Mouse (Mus musculus): ENCODE results near the gene Tnfrsf12a. TPM values are rescaled to one million over a fixed set of nuclear protein-coding genes. Genes with fewer than 3 reads are reported as not detected.
A peak's percentile ranks its signal among the peaks of the same experiment; 100 is the strongest.

Gene Tnfrsf12a
- polyA plus RNA-seq (2014; fragmentation: Nextera tagmentation; extraction: Ambion mirVana): 4.3 and 5.0 TPM in 2 replicates

- Histone ChIP-seq H3K4me1 (ENCODE audit: control insufficient read depth, insufficient read depth, low read length) (peaks cover 29% of the 10 kb centered on the region), H3K4me2 (ENCODE audit: low read depth, severe bottlenecking) (peak within 1 kb of the TSS; percentile 70), H3K9me3 (ENCODE audit: control insufficient read depth, low read length) (no peaks in the 10 kb centered on the region), H3K9ac (ENCODE audit: low read length) (peak within 1 kb of the TSS; percentile 8; the same call in 1 of the 2 replicates), H3K4me3 (ENCODE audit: low read depth, low read length) (peak within 1 kb of the TSS; percentile 39), H3K36me3 (ENCODE audit: control insufficient read depth, insufficient read depth, low read length) (no peaks in the 10 kb centered on the region), H3K27me3 (ENCODE audit: control insufficient read depth, insufficient read depth, low read length) (peaks cover 52% of the 10 kb centered on the region), H3K27ac (replicated peaks; ENCODE audit: low read depth, low read length) (no peak within 1 kb of the TSS)
- ATAC-seq (ENCODE audit: insufficient number of reproducible peaks, low FRiP score, low TSS enrichment, low read depth) (no peak), DNase-seq (ENCODE audit: low spot score) (peak; percentile 86)
- WGBS: 1% methylated on average over 34 of the region's 34 CpGs
These were observed at the start of gene Tnfrsf12a for GRCm38 (mm10) chr17:23677236-23677679. Gene Tnfrsf12a, minus strand, starts transcription at chr17:23677468.

GRCm38 (mm10) chr17:23726758-23727142 is 49.5 kb upstream of the Tnfrsf12a start:
- H3K4me3 ChIP-seq (ENCODE audit: low read depth, low read length): peak overlapping the region; percentile 87
- no peaks in the 10 kb centered on the region for H3K9me3 ChIP-seq (ENCODE audit: control insufficient read depth, low read length)
- H3K27me3 ChIP-seq (ENCODE audit: control insufficient read depth, insufficient read depth, low read length): no peaks in the 10 kb centered on the region
- peak overlapping the region; percentile 76 for H3K9ac ChIP-seq (ENCODE audit: low read length)
- WGBS: under 1% methylated on average over 19 of the region's 20 CpGs
- H3K4me2 ChIP-seq (ENCODE audit: low read depth, severe bottlenecking): peak overlapping the region; percentile 69
- H3K27ac ChIP-seq (replicated peaks; ENCODE audit: low read depth, low read length): peak overlapping the region; percentile 61; the same call in 1 of the 2 replicates
- DNase-seq (ENCODE audit: low spot score) (peak; percentile 79), ATAC-seq (ENCODE audit: insufficient number of reproducible peaks, low FRiP score, low TSS enrichment, low read depth) (peak; percentile 83)
- no peaks in the 10 kb centered on the region for H3K36me3 ChIP-seq (ENCODE audit: control insufficient read depth, insufficient read depth, low read length)
- H3K4me1 ChIP-seq (ENCODE audit: control insufficient read depth, insufficient read depth, low read length): peaks cover 4% of the 10 kb centered on the region

GRCm38 (mm10) chr17:23725999-23726757 is 48.9 kb upstream of the Tnfrsf12a start, which contains the start of gene Pkmyt1:
Gene Pkmyt1, plus strand, starts transcription at chr17:23726336.
- Histone ChIP-seq H3K36me3 (ENCODE audit: control insufficient read depth, insufficient read depth, low read length) (no peaks in the 10 kb centered on the region), H3K27ac (replicated peaks; ENCODE audit: low read depth, low read length) (peak within 1 kb of the TSS; percentile 61; the same call in 1 of the 2 replicates), H3K4me1 (ENCODE audit: control insufficient read depth, insufficient read depth, low read length) (peaks cover 4% of the 10 kb centered on the region), H3K4me2 (ENCODE audit: low read depth, severe bottlenecking) (peak within 1 kb of the TSS; percentile 69), H3K9ac (ENCODE audit: low read length) (peak within 1 kb of the TSS; percentile 76), H3K27me3 (ENCODE audit: control insufficient read depth, insufficient read depth, low read length) (no peaks in the 10 kb centered on the region), H3K9me3 (ENCODE audit: control insufficient read depth, low read length) (no peaks in the 10 kb centered on the region), H3K4me3 (ENCODE audit: low read depth, low read length) (peak within 1 kb of the TSS; percentile 87)
- 3% methylated on average over 61 of the region's 73 CpGs for WGBS
- DNase-seq (ENCODE audit: low spot score): peak; percentile 96
- peak; percentile 91 for ATAC-seq (ENCODE audit: insufficient number of reproducible peaks, low FRiP score, low TSS enrichment, low read depth)

- Histone ChIP-seq H3K27me3 (ENCODE audit: control insufficient read depth, insufficient read depth, low read length) (no peaks in the 10 kb centered on the region), H3K27ac (replicated peaks; ENCODE audit: low read depth, low read length) (no peak overlapping the region), H3K9me3 (ENCODE audit: control insufficient read depth, low read length) (no peaks in the 10 kb centered on the region), H3K4me2 (ENCODE audit: low read depth, severe bottlenecking) (peak overlapping the region; percentile 69), H3K36me3 (ENCODE audit: control insufficient read depth, insufficient read depth, low read length) (no peaks in the 10 kb centered on the region), H3K9ac (ENCODE audit: low read length) (peak overlapping the region; percentile 65; the same call in 1 of the 2 replicates), H3K4me1 (ENCODE audit: control insufficient read depth, insufficient read depth, low read length) (peaks cover 4% of the 10 kb centered on the region), H3K4me3 (ENCODE audit: low read depth, low read length) (peak overlapping the region; percentile 87; the same call in 1 of the 2 replicates)
- 64% methylated on average over 4 of the region's 4 CpGs for WGBS
- DNase-seq (ENCODE audit: low spot score) (no peak), ATAC-seq (ENCODE audit: insufficient number of reproducible peaks, low FRiP score, low TSS enrichment, low read depth) (no peak)
These were observed 48.2 kb upstream of the Tnfrsf12a start for GRCm38 (mm10) chr17:23725477-23725876.

- Histone ChIP-seq H3K4me1 (ENCODE audit: control insufficient read depth, insufficient read depth, low read length) (peaks cover 4% of the 10 kb centered on the region), H3K4me2 (ENCODE audit: low read depth, severe bottlenecking) (no peak within 1 kb of the TSS), H3K27ac (replicated peaks; ENCODE audit: low read depth, low read length) (no peak within 1 kb of the TSS), H3K9me3 (ENCODE audit: control insufficient read depth, low read length) (no peaks in the 10 kb centered on the region), H3K36me3 (ENCODE audit: control insufficient read depth, insufficient read depth, low read length) (no peaks in the 10 kb centered on the region), H3K4me3 (ENCODE audit: low read depth, low read length) (no peak within 1 kb of the TSS), H3K9ac (ENCODE audit: low read length) (no peak within 1 kb of the TSS), H3K27me3 (ENCODE audit: control insufficient read depth, insufficient read depth, low read length) (no peaks in the 10 kb centered on the region)
- ATAC-seq (ENCODE audit: insufficient number of reproducible peaks, low FRiP score, low TSS enrichment, low read depth) (no peak), DNase-seq (ENCODE audit: low spot score) (no peak)
- 67% methylated on average over 7 of the region's 7 CpGs for WGBS
These were observed 45.3 kb upstream of the Tnfrsf12a start, which contains the start of gene 1520401A03Rik for GRCm38 (mm10) chr17:23722376-23723125. Gene 1520401A03Rik, minus strand, starts transcription at chr17:23722783.

- ATAC-seq (ENCODE audit: insufficient number of reproducible peaks, low FRiP score, low TSS enrichment, low read depth) (no peak), DNase-seq (ENCODE audit: low spot score) (no peak)
- Histone ChIP-seq H3K4me1 (ENCODE audit: control insufficient read depth, insufficient read depth, low read length) (no peaks in the 10 kb centered on the region), H3K36me3 (ENCODE audit: control insufficient read depth, insufficient read depth, low read length) (no peaks in the 10 kb centered on the region), H3K27me3 (ENCODE audit: control insufficient read depth, insufficient read depth, low read length) (no peaks in the 10 kb centered on the region), H3K9me3 (ENCODE audit: control insufficient read depth, low read length) (no peaks in the 10 kb centered on the region), H3K9ac (ENCODE audit: low read length) (no peak overlapping the region), H3K4me2 (ENCODE audit: low read depth, severe bottlenecking) (no peak overlapping the region), H3K27ac (replicated peaks; ENCODE audit: low read depth, low read length) (no peak overlapping the region), H3K4me3 (ENCODE audit: low read depth, low read length) (no peak overlapping the region)
- WGBS: 80% methylated on average over 2 of the region's 2 CpGs
These were observed 44.6 kb upstream of the Tnfrsf12a start for GRCm38 (mm10) chr17:23721886-23722285.

- 11% methylated on average over 1 of the region's 1 CpGs for WGBS
- no peaks in the 10 kb centered on the region for H3K36me3 ChIP-seq (ENCODE audit: control insufficient read depth, insufficient read depth, low read length)
- H3K27ac ChIP-seq (replicated peaks; ENCODE audit: low read depth, low read length): no peak overlapping the region
- no peak overlapping the region for H3K4me3 ChIP-seq (ENCODE audit: low read depth, low read length)
- H3K27me3 ChIP-seq (ENCODE audit: control insufficient read depth, insufficient read depth, low read length): no peaks in the 10 kb centered on the region
- DNase-seq (ENCODE audit: low spot score) (no peak), ATAC-seq (ENCODE audit: insufficient number of reproducible peaks, low FRiP score, low TSS enrichment, low read depth) (no peak)
- no peaks in the 10 kb centered on the region for H3K9me3 ChIP-seq (ENCODE audit: control insufficient read depth, low read length)
- no peak overlapping the region for H3K9ac ChIP-seq (ENCODE audit: low read length)
- no peak overlapping the region for H3K4me2 ChIP-seq (ENCODE audit: low read depth, severe bottlenecking)
- H3K4me1 ChIP-seq (ENCODE audit: control insufficient read depth, insufficient read depth, low read length): no peaks in the 10 kb centered on the region
These were observed 42.2 kb upstream of the Tnfrsf12a start for GRCm38 (mm10) chr17:23719455-23719854.

GRCm38 (mm10) chr17:23717003-23717402 is 39.7 kb upstream of the Tnfrsf12a start:
- Histone ChIP-seq H3K27ac (replicated peaks; ENCODE audit: low read depth, low read length) (no peak overlapping the region), H3K9ac (ENCODE audit: low read length) (no peak overlapping the region), H3K9me3 (ENCODE audit: control insufficient read depth, low read length) (no peaks in the 10 kb centered on the region), H3K27me3 (ENCODE audit: control insufficient read depth, insufficient read depth, low read length) (no peaks in the 10 kb centered on the region), H3K4me2 (ENCODE audit: low read depth, severe bottlenecking) (no peak overlapping the region), H3K36me3 (ENCODE audit: control insufficient read depth, insufficient read depth, low read length) (no peaks in the 10 kb centered on the region), H3K4me3 (ENCODE audit: low read depth, low read length) (no peak overlapping the region), H3K4me1 (ENCODE audit: control insufficient read depth, insufficient read depth, low read length) (no peaks in the 10 kb centered on the region)
- DNase-seq (ENCODE audit: low spot score): no peak
- WGBS: 54% methylated on average over 2 of the region's 2 CpGs
- no peak for ATAC-seq (ENCODE audit: insufficient number of reproducible peaks, low FRiP score, low TSS enrichment, low read depth)

Measured in limb, embryonic 11.5 days (tissue).